In the genomic region with DNA sequence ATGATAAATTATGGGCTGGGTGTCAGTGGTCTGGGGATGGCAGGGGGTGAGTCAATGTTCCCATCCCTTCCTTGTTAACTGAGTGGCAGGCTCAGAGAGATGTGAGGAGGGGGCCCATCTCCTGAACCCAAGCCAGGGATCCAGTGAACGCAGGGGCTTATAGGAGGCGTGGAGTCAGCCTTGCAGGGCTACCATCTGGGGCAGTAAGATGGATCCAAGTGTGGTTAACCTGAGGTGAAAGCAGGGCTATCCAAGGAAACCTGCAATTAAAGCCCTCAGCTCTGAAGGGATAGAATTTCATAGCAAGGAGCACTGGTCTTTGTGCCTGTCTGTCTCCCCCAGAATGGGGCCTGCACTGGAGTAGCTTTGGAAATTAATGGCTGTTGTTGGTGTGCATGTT, we compare ENCODE assay signal across 21 mouse cellular contexts.
DNase-seq lines count a peak whose midpoint lies in the region; ATAC-seq lines count a peak whose summit lies in the region.
"Had no signal": no experiment of that assay in that cellular context is flagged by ENCODE, and none has a peak within 500 bp of the region (broad histone marks: within the 10 kb centered on the region; RNA-seq: fewer than 3 reads in every experiment).

No protein-coding gene starts in this region.

- H3K4me2 ChIP-seq in embryonic facial prominence, embryonic 12.5 days (replicated peaks), result no peak overlapping the region
- H3K4me2 ChIP-seq: forebrain, embryonic 12.5 days; heart, embryonic 12.5 days; hindbrain, embryonic 15.5 days had no signal

- no peak for ATAC-seq in embryonic facial prominence, embryonic 12.5 days (ENCODE audit: insufficient number of reproducible peaks, insufficient read depth, low FRiP score, low TSS enrichment)
- ATAC-seq: CD4-positive, CD25-positive, alpha-beta regulatory T cell, adult 4 months; forebrain, postnatal 0 days; intestine, embryonic 16.5 days had no signal

- H3K27ac ChIP-seq in embryonic facial prominence, embryonic 12.5 days, result 0 out of 2 replicates have a peak overlapping the region, but pooled peaks have one; percentile 11
- peak overlapping the region; percentile 38; the same call in 1 of the 2 replicates for H3K27ac ChIP-seq in limb, embryonic 10.5 days
- H3K27ac ChIP-seq: forebrain, embryonic 12.5 days; hindbrain, embryonic 15.5 days had no signal

- peak; percentile 27 to 54 for DNase-seq in cerebellum, postnatal 10 days
- no peak for DNase-seq in cerebellum, adult 9-10 months
- DNase-seq in heart, adult 11 months, result peak; percentile 69
- no peak for DNase-seq in heart, postnatal 4 days
- DNase-seq in limb, embryonic 10.5 days (ENCODE audit: low spot score), result no peak
- DNase-seq in testis, postnatal 14 days (ENCODE audit: low spot score), result no peak
- no peak for DNase-seq in right cerebral cortex, postnatal 25 days
- DNase-seq: adrenal gland, postnatal 10 days; B cell, adult 2 months; cerebellum, adult 11-12 months; cerebellum, adult 9-11 months; forebrain, postnatal 0 days; gastrocnemius, postnatal 14 days; kidney, adult 2 months had no signal

- no peaks in the 10 kb centered on the region for H3K36me3 ChIP-seq in embryonic facial prominence, embryonic 12.5 days
- H3K36me3 ChIP-seq in limb, embryonic 10.5 days, result no peaks in the 10 kb centered on the region
- H3K36me3 ChIP-seq: forebrain, embryonic 12.5 days; G1E; heart, embryonic 12.5 days; hindbrain, embryonic 15.5 days had no signal

- H3K9me3 ChIP-seq in embryonic facial prominence, embryonic 12.5 days, result no peaks in the 10 kb centered on the region
- no peaks in the 10 kb centered on the region for H3K9me3 ChIP-seq in limb, embryonic 10.5 days (replicated peaks)
- H3K9me3 ChIP-seq: forebrain, embryonic 12.5 days; heart, embryonic 12.5 days; hindbrain, embryonic 15.5 days had no signal

- H3K27me3 ChIP-seq in embryonic facial prominence, embryonic 12.5 days, result no peaks in the 10 kb centered on the region
- peaks cover 36% of the 10 kb centered on the region for H3K27me3 ChIP-seq in limb, embryonic 10.5 days (ENCODE audit: low read depth, poor library complexity, severe bottlenecking)
- H3K27me3 ChIP-seq: hindbrain, embryonic 15.5 days had no signal

- H3K4me3 ChIP-seq in embryonic facial prominence, embryonic 12.5 days, result no peak overlapping the region
- H3K4me3 ChIP-seq in limb, embryonic 10.5 days, result no peak overlapping the region
- H3K4me3 ChIP-seq: forebrain, embryonic 12.5 days; heart, embryonic 12.5 days; hindbrain, embryonic 15.5 days had no signal

- WGBS in embryonic facial prominence, embryonic 12.5 days, result 43% methylated on average over 2 of the region's 2 CpGs
- 28% methylated on average over 2 of the region's 2 CpGs for WGBS in limb, embryonic 10.5 days

- no peak overlapping the region for H3K9ac ChIP-seq in embryonic facial prominence, embryonic 12.5 days
- H3K9ac ChIP-seq: forebrain, embryonic 12.5 days; forebrain, postnatal 0 days; heart, embryonic 12.5 days; hindbrain, embryonic 15.5 days had no signal

- peaks cover 11% of the 10 kb centered on the region for H3K4me1 ChIP-seq in embryonic facial prominence, embryonic 12.5 days
- peaks cover 25% of the 10 kb centered on the region for H3K4me1 ChIP-seq in limb, embryonic 10.5 days
- H3K4me1 ChIP-seq: forebrain, embryonic 12.5 days; heart, embryonic 12.5 days had no signal

Comparison
In these comparisons a context has a peak if more than half of its experiments do, and no peak if none do; other contexts are left out.
1. DNase-seq: peak in cerebellum, postnatal 10 days (2 of 2) and heart, adult 11 months (single experiment); none in cerebellum, adult 9-10 months (single experiment), heart, postnatal 4 days (single experiment), limb, embryonic 10.5 days (single experiment), testis, postnatal 14 days (single experiment) and right cerebral cortex, postnatal 25 days (single experiment).